Mouse (Mus musculus): ENCODE measurements at regions not wholly inside any gene's neighbourhood (a gene's known extent, or its start where the extent isn't known, plus 50 kb on each side); places are given as distances from the start of the nearest gene placed in this dataset.

- DNase-seq (ENCODE audit: low spot score in 2 of 2) = no peak
These were observed 1009.9 kb downstream of the Car8 start for GRCm38 (mm10) chr4:7228980-7229379.

- DNase-seq (ENCODE audit: low spot score in 2 of 2) = no peak
These were observed 1015.9 kb downstream of the Car8 start for GRCm38 (mm10) chr4:7222922-7223321.

- no peak for DNase-seq (ENCODE audit: low spot score in 2 of 2)
These were observed 1018.4 kb downstream of the Car8 start for GRCm38 (mm10) chr4:7220426-7220825.

GRCm38 (mm10) chr4:7215048-7216030, 1023.5 kb downstream of the Car8 start:
- no peak for DNase-seq (ENCODE audit: low spot score in 2 of 2)

- DNase-seq (ENCODE audit: low spot score in 2 of 2) = no peak
These were observed 1031.9 kb downstream of the Car8 start for GRCm38 (mm10) chr4:7206987-7207386.

- no peak for DNase-seq (ENCODE audit: low spot score in 2 of 2)
These were observed 1037.0 kb downstream of the Car8 start for GRCm38 (mm10) chr4:7201816-7202215.

GRCm38 (mm10) chr4:7199941-7200340, 1038.9 kb downstream of the Car8 start:
- DNase-seq (ENCODE audit: low spot score in 2 of 2) = no peak

- no peak for DNase-seq (ENCODE audit: low spot score in 2 of 2)
These were observed 1039.8 kb downstream of the Car8 start for GRCm38 (mm10) chr4:7199052-7199451.

GRCm38 (mm10) chr4:7196570-7196969, 1042.3 kb downstream of the Car8 start:
- DNase-seq (ENCODE audit: low spot score in 2 of 2) = no peak

GRCm38 (mm10) chr4:7195619-7196018, 1043.2 kb downstream of the Car8 start:
- no peak for DNase-seq (ENCODE audit: low spot score in 2 of 2)

- DNase-seq (ENCODE audit: low spot score in 2 of 2) = no peak
These were observed 1046.9 kb downstream of the Car8 start for GRCm38 (mm10) chr4:7191912-7192311.

GRCm38 (mm10) chr4:7191228-7191627, 1047.6 kb downstream of the Car8 start:
- no peak for DNase-seq (ENCODE audit: low spot score in 2 of 2)

- DNase-seq (ENCODE audit: low spot score in 2 of 2) = no peak
These were observed 1063.8 kb downstream of the Car8 start for GRCm38 (mm10) chr4:7175030-7175429.

GRCm38 (mm10) chr4:7172528-7173306, 1066.1 kb downstream of the Car8 start:
- no peak for DNase-seq (ENCODE audit: low spot score in 2 of 2)

- DNase-seq (ENCODE audit: low spot score in 2 of 2) = no peak
These were observed 1067.0 kb downstream of the Car8 start for GRCm38 (mm10) chr4:7171637-7172417.

- no peak for DNase-seq (ENCODE audit: low spot score in 2 of 2)
These were observed 1077.4 kb downstream of the Car8 start for GRCm38 (mm10) chr4:7161411-7161810.

- DNase-seq (ENCODE audit: low spot score in 2 of 2) = no peak
These were observed 1081.0 kb downstream of the Car8 start for GRCm38 (mm10) chr4:7157883-7158282.

GRCm38 (mm10) chr4:7154256-7154655, 1084.6 kb downstream of the Car8 start:
- DNase-seq (ENCODE audit: low spot score in 2 of 2) = no peak

GRCm38 (mm10) chr4:7153835-7154234, 1085.0 kb downstream of the Car8 start:
- DNase-seq (ENCODE audit: low spot score in 2 of 2) = no peak

- DNase-seq (ENCODE audit: low spot score in 2 of 2) = no peak
These were observed 1093.1 kb downstream of the Car8 start for GRCm38 (mm10) chr4:7145756-7146155.

- no peak for DNase-seq (ENCODE audit: low spot score in 2 of 2)
These were observed 1094.6 kb downstream of the Car8 start for GRCm38 (mm10) chr4:7144215-7144614.

- no peak for DNase-seq (ENCODE audit: low spot score in 2 of 2)
These were observed 1095.2 kb downstream of the Car8 start for GRCm38 (mm10) chr4:7143676-7144075.
